Mouse (Mus musculus) E14TG2a.4 (cell line): ENCODE data around the gene Rbm3.

Experiments used
- CTCF ChIP-seq: conservative IDR thresholded peaks from 2 replicates; pipeline ENCODE4 v1.5.1; 2014; ENCODE audit warnings: low read length
- NANOG ChIP-seq: IDR thresholded peaks from 2 replicates; pipeline ENCODE4 v1.6.1; 2014; ENCODE audit warnings: borderline replicate concordance, low read length, mixed read lengths

- TF ChIP-seq CTCF (no peak), NANOG (no peak)
Observed at GRCm38 (mm10) chrX:8089746-8090145, 55.9 kb downstream of the Rbm3 start.
